Mouse (Mus musculus) neural tube, embryonic 11.5 days (tissue): ENCODE results near the gene Camta1. TPM values are rescaled to one million over a fixed set of nuclear protein-coding genes. Genes with fewer than 3 reads are reported as not detected.
"Not testable (repeated sequence)": the region's sequence is repeated elsewhere in the genome, so short reads cannot be mapped to it uniquely, and the experiment has no call there.

Experiments used
- ATAC-seq: fragments of 200-750 bp; cut with Nextera tagmentation; 2 replicates; pipeline ENCODE4 v1.8.0; 2017; ENCODE audit warnings: moderate number of reproducible peaks, mild to moderate bottlenecking, moderate TSS enrichment, moderate library complexity; ENCODE audit not compliant: insufficient read depth, low FRiP score, low TSS enrichment
- DNase-seq: peaks from one replicate; pipeline ENCODE4 v3.0.0-alpha.2; 2015; ENCODE audit warnings: low spot score
- H3K27ac ChIP-seq: fragments of 300-500 bp; sonication (generic); 2 replicates; pipeline ENCODE4 v1.5.1; 2014; ENCODE audit warnings: low read depth, mild to moderate bottlenecking, low read length
- H3K27me3 ChIP-seq: fragments of 300-500 bp; sonication (generic); 2 replicates; pipeline ENCODE4 v1.6.1; 2014; ENCODE audit warnings: mild to moderate bottlenecking, low read length, mixed read lengths; ENCODE audit not compliant: control insufficient read depth, insufficient read depth
- H3K36me3 ChIP-seq: fragments of 300-500 bp; sonication (generic); 2 replicates; pipeline ENCODE4 v1.6.1; 2014; ENCODE audit warnings: mild to moderate bottlenecking, low read length, moderate library complexity, mixed read lengths; ENCODE audit not compliant: control insufficient read depth, insufficient read depth
- H3K4me1 ChIP-seq: fragments of 300-500 bp; sonication (generic); 2 replicates; pipeline ENCODE4 v1.6.1; 2014; ENCODE audit warnings: low read length, mixed read lengths; ENCODE audit not compliant: control insufficient read depth, insufficient read depth
- H3K4me2 ChIP-seq: fragments of 300-500 bp; sonication (generic); 2 replicates; pipeline ENCODE4 v1.6.1; 2014; ENCODE audit warnings: low read depth, mild to moderate bottlenecking, moderate library complexity
- H3K4me3 ChIP-seq: fragments of 300-500 bp; sonication (generic); 2 replicates; pipeline ENCODE4 v1.5.1; 2014; ENCODE audit warnings: low read depth, low read length
- H3K9ac ChIP-seq: fragments of 300-500 bp; sonication (generic); 2 replicates; pipeline ENCODE4 v1.6.1; 2014; ENCODE audit warnings: mild to moderate bottlenecking, low read length
- H3K9me3 ChIP-seq: fragments of 300-500 bp; sonication (generic); 2 replicates; pipeline ENCODE4 v1.6.1; 2016; ENCODE audit warnings: low read length; ENCODE audit not compliant: control insufficient read depth
- WGBS: fragments of 180-500 bp; shearing (Covaris S2); extraction: QIAGEN DNeasy Blood & Tissue Kit; methylation state at CpG from one replicate; pipeline ENCODE4 v1.1.7; 2014; 5-methylcytosine and 5-hydroxymethylcytosine counted together
- polyA plus RNA-seq: library from polyadenylated mRNA; unstranded; fragments of >200 nt; fragmentation: Nextera tagmentation; extraction: Ambion mirVana; gene quantifications from 2 replicates; pipeline ENCODE4 v1.2.1, GENCODE M21; 2014

Camta1 gene
- polyA plus RNA-seq, 1 experiment from 2014 or later: 131 TPM

- no peak within 1 kb of the TSS for H3K27ac ChIP-seq
- WGBS: under 1% methylated on average over 62 of the region's 79 CpGs
- no peaks in the 10 kb centered on the region for H3K27me3 ChIP-seq
These were observed 817.4 kb downstream of the Camta1 start, which contains the start of gene Per3 for GRCm38 (mm10) chr4:151044037-151044943. Per3 (minus strand) TSS chr4:151044665.

GRCm38 (mm10) chr4:151043281-151043680, 818.4 kb downstream of the Camta1 start:
- Histone ChIP-seq H3K9ac (no peak overlapping the region), H3K4me1 (peaks cover 13% of the 10 kb centered on the region), H3K4me3 (no peak overlapping the region), H3K4me2 (peak overlapping the region; percentile 94), H3K27me3 (no peaks in the 10 kb centered on the region), H3K27ac (no peak overlapping the region), H3K9me3 (no peaks in the 10 kb centered on the region), H3K36me3 (no peaks in the 10 kb centered on the region)
- ATAC-seq: no peak
- 37% methylated on average over 5 of the region's 5 CpGs for WGBS
- DNase-seq: no peak

More at GRCm38 (mm10) chr4:151044037-151044943, 817.4 kb downstream of the Camta1 start, which contains the start of gene Per3:
- Histone ChIP-seq H3K9ac (peak within 1 kb of the TSS; percentile 66), H3K4me3 (peak within 1 kb of the TSS; percentile 47), H3K4me1 (peaks cover 13% of the 10 kb centered on the region), H3K4me2 (peak within 1 kb of the TSS; percentile 94), H3K36me3 (no peaks in the 10 kb centered on the region; the same call in 1 of the 2 replicates), H3K9me3 (no peaks in the 10 kb centered on the region)
- ATAC-seq (peak; percentile 96), DNase-seq (peak; percentile 93)

DNA sequence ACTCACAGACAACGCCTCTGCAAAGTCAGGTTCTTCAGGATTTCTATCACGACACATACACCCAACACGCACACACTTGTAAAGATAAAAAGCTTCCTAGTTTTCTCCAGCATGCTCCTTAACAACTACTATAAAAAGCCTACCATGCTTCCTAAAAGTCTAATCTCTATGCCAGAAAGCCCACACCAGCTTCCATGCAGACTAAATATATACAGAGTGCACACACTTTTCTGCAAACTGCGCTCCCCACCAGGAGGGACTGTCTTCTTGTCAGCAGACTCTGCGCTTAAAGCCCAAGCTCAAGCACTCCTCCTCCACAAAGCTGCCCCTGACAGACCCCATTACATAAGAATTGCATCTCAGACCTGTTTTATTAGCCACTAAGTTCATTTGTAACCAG, 820.2 kb downstream of the Camta1 start:
- ATAC-seq (no peak), DNase-seq (no peak)
- 82% methylated on average over 5 of the region's 5 CpGs for WGBS
- no peak overlapping the region for H3K4me2 ChIP-seq
- peaks cover 13% of the 10 kb centered on the region for H3K4me1 ChIP-seq
- no peak overlapping the region for H3K9ac ChIP-seq
- no peaks in the 10 kb centered on the region for H3K36me3 ChIP-seq
- H3K4me3 ChIP-seq: no peak overlapping the region
- H3K27me3 ChIP-seq: no peaks in the 10 kb centered on the region
- H3K27ac ChIP-seq: no peak overlapping the region
- H3K9me3 ChIP-seq: no peaks in the 10 kb centered on the region

- Histone ChIP-seq H3K9me3 (no peaks in the 10 kb centered on the region), H3K4me1 (no peaks in the 10 kb centered on the region), H3K9ac (no peak overlapping the region), H3K36me3 (no peaks in the 10 kb centered on the region), H3K4me3 (no peak overlapping the region), H3K27ac (no peak overlapping the region), H3K4me2 (no peak overlapping the region), H3K27me3 (no peaks in the 10 kb centered on the region)
- no peak for ATAC-seq
- DNase-seq: no peak
- WGBS: 91% methylated on average over 11 of the region's 11 CpGs
These were observed 823.9 kb downstream of the Camta1 start for GRCm38 (mm10) chr4:151037800-151038199.

DNA sequence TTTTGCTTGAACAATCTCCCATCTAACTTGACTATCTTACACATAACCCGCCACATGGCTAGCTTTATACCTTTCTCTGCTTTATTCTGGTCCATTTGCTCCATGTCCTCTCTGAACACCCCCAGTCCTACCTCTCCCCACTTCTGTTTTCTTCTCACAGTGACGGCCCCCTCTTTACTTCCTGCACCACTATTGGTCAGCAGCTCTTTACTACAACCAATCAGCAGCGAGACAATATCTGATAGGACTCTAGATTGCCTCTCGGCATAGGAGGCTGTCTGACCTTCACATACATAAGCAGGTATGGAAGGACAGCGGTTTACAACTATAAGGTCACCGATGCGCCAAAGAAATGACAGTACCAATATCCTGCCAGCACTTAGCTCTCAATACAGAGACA, 825.2 kb downstream of the Camta1 start:
- H3K4me1 ChIP-seq: no peaks in the 10 kb centered on the region
- 92% methylated on average over 7 of the region's 7 CpGs for WGBS
- H3K9me3 ChIP-seq: no peaks in the 10 kb centered on the region
- no peak overlapping the region for H3K4me2 ChIP-seq
- H3K27ac ChIP-seq: no peak overlapping the region
- H3K36me3 ChIP-seq: no peaks in the 10 kb centered on the region
- H3K9ac ChIP-seq: no peak overlapping the region
- no peak for ATAC-seq
- H3K27me3 ChIP-seq: no peaks in the 10 kb centered on the region
- no peak for DNase-seq
- H3K4me3 ChIP-seq: no peak overlapping the region

DNA sequence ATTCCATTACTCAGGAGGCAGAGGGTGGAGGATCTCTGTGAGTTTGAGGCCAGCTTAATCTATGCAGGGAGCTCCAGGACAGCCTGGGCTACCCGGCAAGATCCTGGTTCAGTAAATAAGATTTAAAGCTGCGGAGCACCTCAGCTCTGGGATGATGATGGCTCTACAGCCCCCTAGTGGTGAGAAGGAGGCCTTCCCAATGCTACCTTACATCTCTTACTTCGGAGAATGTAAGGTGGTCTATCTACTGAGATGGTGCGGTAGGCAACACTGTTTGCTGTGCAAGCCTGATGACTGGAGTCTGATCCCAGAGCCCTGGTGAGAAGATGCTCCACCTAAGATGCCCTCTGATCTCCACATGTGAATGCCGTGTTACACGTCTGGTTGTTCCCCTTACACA, 834.7 kb downstream of the Camta1 start:
- no peaks in the 10 kb centered on the region for H3K27me3 ChIP-seq
- no peak overlapping the region for H3K27ac ChIP-seq
- no peaks in the 10 kb centered on the region for H3K4me1 ChIP-seq
- no peak for ATAC-seq
- H3K36me3 ChIP-seq: no peaks in the 10 kb centered on the region
- no peaks in the 10 kb centered on the region for H3K9me3 ChIP-seq
- peak; percentile 32 for DNase-seq
- no peak overlapping the region for H3K4me2 ChIP-seq
- H3K4me3 ChIP-seq: no peak overlapping the region
- H3K9ac ChIP-seq: no peak overlapping the region
- WGBS: 48% methylated on average over 6 of the region's 6 CpGs

DNA sequence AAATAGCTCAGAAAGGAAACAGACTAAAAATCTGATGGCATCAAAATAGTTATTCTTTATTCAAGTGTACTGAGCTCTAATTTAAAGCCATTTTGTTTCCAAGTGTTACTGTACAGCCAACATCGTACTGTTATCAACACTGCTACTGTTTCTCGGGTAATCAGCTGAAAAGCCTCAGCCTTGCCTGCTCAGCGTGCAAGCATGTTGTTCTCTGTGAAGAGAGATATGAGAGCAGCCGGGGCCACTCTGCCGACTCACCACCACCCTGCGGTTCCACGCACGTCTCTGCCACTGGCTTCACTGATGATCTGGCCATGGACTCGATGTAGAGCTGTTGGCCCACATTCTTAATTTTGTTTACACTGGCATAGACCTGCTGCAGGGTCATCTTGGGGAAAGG, 837.5 kb downstream of the Camta1 start:
- no peaks in the 10 kb centered on the region for H3K4me1 ChIP-seq
- H3K27me3 ChIP-seq: no peaks in the 10 kb centered on the region
- H3K9ac ChIP-seq: no peak overlapping the region
- H3K27ac ChIP-seq: no peak overlapping the region
- H3K36me3 ChIP-seq: no peaks in the 10 kb centered on the region
- H3K4me3 ChIP-seq: no peak overlapping the region
- no peak overlapping the region for H3K4me2 ChIP-seq
- WGBS: 86% methylated on average over 9 of the region's 9 CpGs
- DNase-seq (no peak), ATAC-seq (no peak)
- no peaks in the 10 kb centered on the region for H3K9me3 ChIP-seq

DNA sequence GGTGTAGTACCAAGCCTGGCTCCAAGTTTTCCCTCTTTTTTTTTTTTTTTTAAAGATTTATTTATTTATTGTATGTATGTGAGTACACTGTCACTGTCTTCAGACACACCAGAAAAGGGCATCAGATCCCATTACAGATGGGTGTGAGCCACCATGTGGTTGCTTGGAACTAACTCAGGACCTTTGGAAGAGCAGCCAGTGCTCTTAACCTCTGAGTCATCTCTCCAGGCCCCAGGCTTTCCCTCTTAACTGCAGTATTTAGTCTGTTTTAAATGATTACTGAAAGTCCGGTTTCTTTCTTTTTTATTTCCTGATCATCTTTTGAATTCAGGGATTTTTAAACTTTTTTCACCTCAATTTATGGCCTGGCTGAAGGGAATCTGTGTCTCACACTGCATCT, 844.3 kb downstream of the Camta1 start:
- H3K27ac ChIP-seq, H3K27me3 ChIP-seq, H3K9me3 ChIP-seq, H3K4me1 ChIP-seq, ATAC-seq, H3K4me2 ChIP-seq, H3K9ac ChIP-seq, H3K4me3 ChIP-seq, DNase-seq, H3K36me3 ChIP-seq: not testable (repeated sequence)
- 90% methylated on average over 1 of the region's 1 CpGs for WGBS

GRCm38 (mm10) chr4:151015946-151016345, 845.7 kb downstream of the Camta1 start:
- H3K27ac ChIP-seq: no peak overlapping the region
- no peak overlapping the region for H3K4me3 ChIP-seq
- no peaks in the 10 kb centered on the region for H3K4me1 ChIP-seq
- DNase-seq: no peak
- H3K9ac ChIP-seq: no peak overlapping the region
- no peaks in the 10 kb centered on the region for H3K9me3 ChIP-seq
- ATAC-seq: no peak
- WGBS: 79% methylated on average over 10 of the region's 10 CpGs
- 0 out of 2 replicates have a peak, but pooled peaks cover 2% of the 10 kb centered on the region for H3K36me3 ChIP-seq
- no peaks in the 10 kb centered on the region for H3K27me3 ChIP-seq
- no peak overlapping the region for H3K4me2 ChIP-seq
